Mouse (Mus musculus): Measurements from ENCODE around the gene Pitpnm1.

GRCm38 (mm10) chr19:4156771-4157170 is 57.0 kb downstream of the Pitpnm1 start:
- no peak for TF ChIP-seq POLR2A (IDR thresholded peaks at IDR 0.05; ENCODE audit: low read depth, low read length)
- no peak for TF ChIP-seq CHD1 (IDR thresholded peaks at IDR 0.05; ENCODE audit: low read depth, low read length)
- no peak for TF ChIP-seq CTCF (conservative IDR thresholded peaks at IDR 0.05 in 1 of 2, IDR thresholded peaks at IDR 0.05 in 1 of 2; ENCODE audit: low read depth in 2 of 2, low read length in 2 of 2)
